Mouse (Mus musculus): ENCODE results near the gene Stfa2l1.

The Stfa2l1 gene

DNA sequence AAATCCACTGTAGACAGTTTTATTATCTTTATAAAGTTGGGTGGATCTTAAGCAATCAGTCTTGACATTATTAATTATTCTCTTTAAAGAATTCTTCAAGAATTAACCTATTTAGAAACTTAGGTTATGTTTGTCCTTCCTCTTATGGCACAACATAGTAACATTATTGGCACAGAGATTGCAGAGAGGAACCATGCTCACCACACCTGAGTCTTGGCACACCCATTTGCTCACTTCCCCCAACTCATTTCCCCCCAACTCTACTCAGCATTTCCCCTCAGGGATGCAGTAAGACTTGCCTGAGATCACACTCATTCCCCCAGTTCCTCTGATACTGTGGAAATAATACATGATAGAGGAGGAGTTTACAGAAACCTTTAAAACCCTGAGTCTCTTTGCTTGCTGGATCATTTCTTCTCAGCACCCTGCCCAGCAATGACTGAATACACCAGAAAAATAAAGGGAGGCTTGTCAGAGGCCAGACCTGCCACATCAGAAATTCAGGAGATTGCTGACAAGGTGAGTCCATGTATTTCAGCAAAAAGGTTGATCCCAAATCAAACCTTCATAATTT lies at the start of gene Stfa2l1:
TSS of gene Stfa2l1 (plus strand) at position 410 of the 574 bp plus-strand sequence.

GRCm38 (mm10) chr16:36115751-36116150 lies 40.9 kb upstream of the Stfa2l1 start:
- 94% methylated on average over 6 of the region's 6 CpGs for WGBS

GRCm38 (mm10) chr16:36128092-36128491 lies 28.5 kb upstream of the Stfa2l1 start:
- 85% methylated on average over 7 of the region's 7 CpGs for WGBS

DNA sequence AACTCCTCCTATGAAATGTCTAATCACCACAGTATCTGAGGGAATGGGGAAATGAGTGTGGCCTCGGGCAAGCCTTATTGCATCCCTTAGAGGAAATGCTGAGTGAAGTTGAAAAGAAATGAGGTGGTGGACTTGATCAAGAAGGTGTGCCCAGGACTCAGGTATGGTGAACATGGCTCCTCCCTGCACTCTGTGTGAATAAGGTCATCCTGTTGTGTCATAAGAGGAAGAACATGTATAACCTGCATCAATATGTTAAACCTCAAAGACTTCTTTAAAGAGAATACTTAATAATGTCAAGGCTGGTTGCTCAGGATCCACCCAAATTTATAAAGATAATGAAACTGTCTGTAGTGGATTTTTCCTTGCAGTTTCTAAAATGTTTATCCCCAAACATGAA lies 25.5 kb upstream of the Stfa2l1 start, which contains the start of gene Csta1:
TSS of gene Csta1 (minus strand) at position 101 of the 400 bp plus-strand sequence.
- 88% methylated on average over 1 of the region's 1 CpGs for WGBS

DNA sequence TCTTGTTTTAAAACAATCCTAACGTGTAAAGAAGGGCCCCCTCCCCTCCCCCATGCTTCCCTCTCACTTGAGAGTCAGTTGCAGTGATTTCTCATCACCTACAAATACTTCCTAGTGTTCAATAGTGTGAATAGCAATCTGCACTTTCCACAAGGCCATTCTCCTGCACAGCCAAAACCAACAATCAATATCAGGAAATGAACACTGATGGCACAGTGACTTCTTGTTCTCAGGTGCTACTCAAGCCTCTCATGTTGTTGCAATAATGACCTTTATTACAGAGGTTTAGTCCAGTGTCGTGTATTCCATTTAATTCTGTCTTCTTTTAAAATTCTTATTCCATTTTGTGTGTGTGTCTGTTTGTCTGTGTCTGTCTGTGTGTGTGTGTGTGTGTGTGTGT lies 18.4 kb upstream of the Stfa2l1 start:
- WGBS, result 74% methylated on average over 2 of the region's 2 CpGs

- 68% methylated on average over 10 of the region's 10 CpGs for WGBS
Measured at GRCm38 (mm10) chr16:36167841-36168240, 11.2 kb downstream of the Stfa2l1 start.

DNA sequence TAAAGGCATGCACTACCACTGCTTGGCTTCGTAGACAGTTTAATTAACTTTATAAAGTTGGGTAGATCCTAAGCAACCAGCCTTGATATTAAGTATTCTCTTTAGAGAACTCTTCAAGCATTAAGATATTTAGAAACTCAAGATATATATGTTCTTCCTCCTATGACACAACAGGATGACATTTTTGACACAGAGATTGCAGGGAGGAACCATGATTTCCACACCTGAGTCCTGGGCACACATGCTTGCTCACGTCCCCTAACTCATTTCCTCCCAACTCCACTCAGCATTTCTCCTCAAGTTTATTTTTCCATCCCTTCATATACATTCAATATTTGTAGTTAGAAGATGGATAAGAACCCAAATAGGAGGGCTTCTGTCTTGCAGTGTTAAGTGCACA lies 23.3 kb downstream of the Stfa2l1 start:
- WGBS, result 90% methylated on average over 2 of the region's 2 CpGs

- 92% methylated on average over 4 of the region's 4 CpGs for WGBS
Measured at GRCm38 (mm10) chr16:36183912-36184311, 27.3 kb downstream of the Stfa2l1 start, which contains the start of gene Gm5483. Gm5483 (plus strand) TSS chr16:36184212.

DNA sequence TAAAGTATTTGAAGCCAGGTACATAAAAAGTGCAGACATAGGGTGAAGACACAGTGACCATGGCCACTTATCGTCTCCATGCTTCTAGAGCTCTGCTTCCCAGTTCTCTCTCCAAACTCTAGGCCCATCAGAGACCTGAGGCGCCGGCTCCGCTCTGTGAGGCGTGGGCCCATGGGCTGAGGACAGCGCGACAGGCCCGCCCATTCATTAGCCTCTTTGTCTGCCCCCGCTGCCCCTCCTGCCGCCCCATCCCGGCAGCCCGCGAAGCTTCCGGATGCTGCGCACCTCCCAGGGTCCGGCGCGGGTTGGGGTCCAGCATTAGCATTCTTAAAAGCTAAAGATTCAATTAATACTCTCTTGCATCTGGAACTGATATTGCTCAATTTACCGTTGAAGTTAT lies 42.6 kb downstream of the Stfa2l1 start:
- 60% methylated on average over 19 of the region's 19 CpGs for WGBS

DNA sequence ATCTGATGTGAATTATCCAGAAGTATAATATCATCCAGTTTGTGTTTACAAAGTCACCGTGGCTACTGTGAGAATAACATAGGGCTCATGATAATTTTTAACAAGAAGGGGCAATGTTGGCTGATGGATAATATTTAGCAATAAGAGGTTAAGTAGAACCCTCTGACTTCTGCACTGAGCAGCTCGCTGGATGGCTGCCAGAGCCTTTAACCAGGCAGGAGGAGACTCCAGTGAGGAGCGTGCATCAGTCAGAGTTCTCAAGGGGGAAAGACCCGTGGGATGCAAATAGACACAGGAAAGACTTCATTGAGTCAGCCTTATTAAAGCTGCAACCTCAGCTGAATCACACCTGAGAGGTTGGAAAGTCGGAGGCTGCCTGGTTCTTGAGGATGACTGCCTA lies 47.2 kb downstream of the Stfa2l1 start:
- whole genome bisulfite sequencing, result 75% methylated on average over 5 of the region's 5 CpGs

GRCm38 (mm10) chr16:36205684-36206083 lies 49.1 kb downstream of the Stfa2l1 start:
- WGBS, result 66% methylated on average over 2 of the region's 2 CpGs

DNA sequence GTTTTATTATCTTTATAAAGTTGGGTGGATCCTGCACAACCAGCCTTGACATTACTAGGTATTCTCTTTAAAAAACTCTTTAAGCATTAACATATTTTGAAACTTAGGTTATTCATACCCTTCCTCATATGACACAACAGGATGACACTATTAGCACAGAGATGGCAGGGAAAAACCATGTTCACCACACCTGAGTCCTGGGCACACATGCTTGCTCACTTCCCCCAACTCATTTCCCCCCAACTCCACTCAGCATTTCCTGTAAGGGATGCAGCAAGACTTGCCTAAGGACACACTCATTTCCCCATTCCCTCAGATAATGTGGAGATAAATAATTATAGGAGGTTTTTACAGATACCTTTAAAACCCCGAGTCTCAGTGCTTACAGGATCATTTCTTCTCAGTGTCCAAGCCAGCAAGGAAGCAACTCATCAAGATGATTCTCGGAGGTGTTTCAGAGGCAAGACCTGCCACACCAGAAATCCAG lies 53.4 kb downstream of the Stfa2l1 start, which contains the start of gene Gm5416:
TSS of gene Gm5416 (plus strand) at position 437 of the 487 bp plus-strand sequence.
- WGBS, result 90% methylated on average over 2 of the region's 2 CpGs
